Mouse (Mus musculus): ENCODE data around the gene Yif1a. TPM values are rescaled to one million over a fixed set of nuclear protein-coding genes. Genes with fewer than 3 reads are reported as not detected.

Gene Yif1a
- polyA plus RNA-seq, 1 experiment from 2014 or later, result 82.0 TPM

GRCm38 (mm10) chr19:5108271-5108575 is 19.9 kb downstream of the Yif1a start:
- H3K9ac ChIP-seq, result no peak overlapping the region
- no peak overlapping the region for H3K27ac ChIP-seq
- peaks cover 57% of the 10 kb centered on the region for H3K36me3 ChIP-seq
- H3K27me3 ChIP-seq, result no peaks in the 10 kb centered on the region
- H3K4me2 ChIP-seq, result no peak overlapping the region
- H3K4me1 ChIP-seq (replicated peaks), result peaks cover 22% of the 10 kb centered on the region
- ATAC-seq (replicated peaks; ENCODE audit: insufficient number of reproducible peaks, insufficient read depth, low FRiP score, low read depth), result no peak
- WGBS, result 24% methylated on average over 5 of the region's 5 CpGs
- no peak overlapping the region for H3K4me3 ChIP-seq
- no peaks in the 10 kb centered on the region for H3K9me3 ChIP-seq (replicated peaks)

GRCm38 (mm10) chr19:5108702-5109101 is 20.4 kb downstream of the Yif1a start:
- ATAC-seq (replicated peaks; ENCODE audit: insufficient number of reproducible peaks, insufficient read depth, low FRiP score, low read depth), result no peak
- Histone ChIP-seq H3K9me3 (replicated peaks) (no peaks in the 10 kb centered on the region), H3K4me3 (no peak overlapping the region), H3K4me1 (replicated peaks) (peaks cover 22% of the 10 kb centered on the region), H3K9ac (no peak overlapping the region), H3K36me3 (peaks cover 57% of the 10 kb centered on the region), H3K27ac (no peak overlapping the region), H3K4me2 (no peak overlapping the region), H3K27me3 (no peaks in the 10 kb centered on the region)
- WGBS, result 31% methylated on average over 4 of the region's 4 CpGs

GRCm38 (mm10) chr19:5109659-5110453 is 21.5 kb downstream of the Yif1a start:
- Histone ChIP-seq H3K27me3 (no peaks in the 10 kb centered on the region), H3K9me3 (replicated peaks) (no peaks in the 10 kb centered on the region), H3K4me2 (no peak overlapping the region), H3K4me3 (no peak overlapping the region), H3K4me1 (replicated peaks) (peaks cover 22% of the 10 kb centered on the region), H3K9ac (no peak overlapping the region), H3K36me3 (peaks cover 48% of the 10 kb centered on the region), H3K27ac (no peak overlapping the region)
- 75% methylated on average over 19 of the region's 19 CpGs for WGBS
- no peak for ATAC-seq (replicated peaks; ENCODE audit: insufficient number of reproducible peaks, insufficient read depth, low FRiP score, low read depth)

GRCm38 (mm10) chr19:5113783-5114182 is 25.4 kb downstream of the Yif1a start:
- peak overlapping the region; percentile 28; the same call in 1 of the 2 replicates for H3K9ac ChIP-seq
- no peaks in the 10 kb centered on the region for H3K9me3 ChIP-seq (replicated peaks)
- H3K27ac ChIP-seq, result no peak overlapping the region
- peaks cover 12% of the 10 kb centered on the region for H3K4me1 ChIP-seq (replicated peaks)
- no peak overlapping the region for H3K4me2 ChIP-seq
- H3K4me3 ChIP-seq, result no peak overlapping the region
- H3K27me3 ChIP-seq, result no peaks in the 10 kb centered on the region
- no peak for ATAC-seq (replicated peaks; ENCODE audit: insufficient number of reproducible peaks, insufficient read depth, low FRiP score, low read depth)
- peaks cover 46% of the 10 kb centered on the region for H3K36me3 ChIP-seq
- 87% methylated on average over 7 of the region's 7 CpGs for WGBS

GRCm38 (mm10) chr19:5117494-5118383 is 29.4 kb downstream of the Yif1a start:
- peak overlapping the region; percentile 86 for H3K4me2 ChIP-seq
- peaks cover 17% of the 10 kb centered on the region for H3K4me1 ChIP-seq (replicated peaks)
- under 1% methylated on average over 81 of the region's 83 CpGs for WGBS
- ATAC-seq (replicated peaks; ENCODE audit: insufficient number of reproducible peaks, insufficient read depth, low FRiP score, low read depth), result peak; percentile 85
- peak overlapping the region; percentile 80 for H3K4me3 ChIP-seq
- H3K36me3 ChIP-seq, result peaks cover 10% of the 10 kb centered on the region
- no peaks in the 10 kb centered on the region for H3K27me3 ChIP-seq
- H3K9ac ChIP-seq, result peak overlapping the region; percentile 78
- no peaks in the 10 kb centered on the region for H3K9me3 ChIP-seq (replicated peaks)
- peak overlapping the region; percentile 85 for H3K27ac ChIP-seq

- Histone ChIP-seq H3K4me2 (peak within 1 kb of the TSS; percentile 86), H3K4me3 (peak within 1 kb of the TSS; percentile 80), H3K4me1 (replicated peaks) (peaks cover 17% of the 10 kb centered on the region), H3K9me3 (replicated peaks) (no peaks in the 10 kb centered on the region), H3K36me3 (peaks cover 6% of the 10 kb centered on the region), H3K27ac (peak within 1 kb of the TSS; percentile 85), H3K27me3 (no peaks in the 10 kb centered on the region), H3K9ac (peak within 1 kb of the TSS; percentile 78)
- peak; percentile 93; the same call in 1 of the 2 replicates for ATAC-seq (replicated peaks; ENCODE audit: insufficient number of reproducible peaks, insufficient read depth, low FRiP score, low read depth)
- 1% methylated on average over 18 of the region's 18 CpGs for WGBS
Measured at GRCm38 (mm10) chr19:5118384-5118698, 30.0 kb downstream of the Yif1a start, which contains the start of gene Klc2. TSS of gene Klc2 (minus strand) at chr19:5118560.

GRCm38 (mm10) chr19:5122492-5122891 is 34.2 kb downstream of the Yif1a start:
- Histone ChIP-seq H3K4me3 (no peak overlapping the region), H3K4me2 (no peak overlapping the region), H3K27me3 (no peaks in the 10 kb centered on the region), H3K27ac (no peak overlapping the region), H3K9me3 (replicated peaks) (no peaks in the 10 kb centered on the region), H3K4me1 (replicated peaks) (peaks cover 14% of the 10 kb centered on the region), H3K9ac (no peak overlapping the region), H3K36me3 (no peaks in the 10 kb centered on the region)
- WGBS, result 44% methylated on average over 10 of the region's 10 CpGs
- ATAC-seq (replicated peaks; ENCODE audit: insufficient number of reproducible peaks, insufficient read depth, low FRiP score, low read depth), result no peak

- WGBS, result 76% methylated on average over 3 of the region's 3 CpGs
Measured at GRCm38 (mm10) chr19:5123241-5123640, 34.9 kb downstream of the Yif1a start.

GRCm38 (mm10) chr19:5124055-5124614 is 35.8 kb downstream of the Yif1a start:
- H3K9me3 ChIP-seq (replicated peaks), result no peaks in the 10 kb centered on the region
- no peak overlapping the region for H3K4me2 ChIP-seq
- no peaks in the 10 kb centered on the region for H3K27me3 ChIP-seq
- no peaks in the 10 kb centered on the region for H3K36me3 ChIP-seq
- H3K9ac ChIP-seq, result no peak overlapping the region
- H3K4me3 ChIP-seq, result no peak overlapping the region
- H3K4me1 ChIP-seq (replicated peaks), result peaks cover 6% of the 10 kb centered on the region; the same call in 1 of the 2 replicates
- H3K27ac ChIP-seq, result no peak overlapping the region
- no peak for ATAC-seq (replicated peaks; ENCODE audit: insufficient number of reproducible peaks, insufficient read depth, low FRiP score, low read depth)
- WGBS, result 56% methylated on average over 7 of the region's 7 CpGs

More at GRCm38 (mm10) chr19:5123241-5123640, 34.9 kb downstream of the Yif1a start:
- Histone ChIP-seq H3K27me3 (no peaks in the 10 kb centered on the region), H3K4me3 (no peak overlapping the region), H3K9ac (no peak overlapping the region), H3K27ac (no peak overlapping the region), H3K9me3 (replicated peaks) (no peaks in the 10 kb centered on the region), H3K4me1 (replicated peaks) (peaks cover 14% of the 10 kb centered on the region), H3K36me3 (no peaks in the 10 kb centered on the region), H3K4me2 (no peak overlapping the region)
- no peak for ATAC-seq (replicated peaks; ENCODE audit: insufficient number of reproducible peaks, insufficient read depth, low FRiP score, low read depth)

GRCm38 (mm10) chr19:5129770-5130169 is 41.4 kb downstream of the Yif1a start:
- no peak for ATAC-seq (replicated peaks; ENCODE audit: insufficient number of reproducible peaks, insufficient read depth, low FRiP score, low read depth)
- WGBS, result 52% methylated on average over 1 of the region's 1 CpGs
- Histone ChIP-seq H3K9ac (no peak overlapping the region), H3K4me2 (no peak overlapping the region), H3K27ac (no peak overlapping the region), H3K36me3 (peaks cover 6% of the 10 kb centered on the region), H3K4me1 (replicated peaks) (no peaks in the 10 kb centered on the region), H3K4me3 (no peak overlapping the region), H3K27me3 (no peaks in the 10 kb centered on the region), H3K9me3 (replicated peaks) (no peaks in the 10 kb centered on the region)

GRCm38 (mm10) chr19:5131237-5131636 is 42.9 kb downstream of the Yif1a start:
- Histone ChIP-seq H3K4me3 (no peak overlapping the region), H3K36me3 (peaks cover 9% of the 10 kb centered on the region), H3K9ac (no peak overlapping the region), H3K9me3 (replicated peaks) (no peaks in the 10 kb centered on the region), H3K27ac (no peak overlapping the region), H3K4me1 (replicated peaks) (no peaks in the 10 kb centered on the region), H3K27me3 (no peaks in the 10 kb centered on the region), H3K4me2 (no peak overlapping the region)
- no peak for ATAC-seq (replicated peaks; ENCODE audit: insufficient number of reproducible peaks, insufficient read depth, low FRiP score, low read depth)
- WGBS, result 65% methylated on average over 4 of the region's 4 CpGs
